Mouse (Mus musculus) liver, adult (tissue): ENCODE results near the gene Limk1.
A peak's percentile ranks its signal among the peaks of the same experiment; 100 is the strongest.

ENCODE experiments used
- GATA4 ChIP-seq: IDR thresholded peaks from 2 replicates; pipeline ENCODE4 v1.6.1; 2014; ENCODE audit warnings: mild to moderate bottlenecking, low read length; ENCODE audit not compliant: insufficient replicate concordance

The Limk1 gene

GRCm38 (mm10) chr5:134683813-134684212, 4.6 kb downstream of the Limk1 start:
- no peak for TF ChIP-seq GATA4

- peak; percentile 75; the same call in 1 of the 2 replicates for TF ChIP-seq GATA4
These were observed 8.2 kb downstream of the Limk1 start for GRCm38 (mm10) chr5:134680238-134680637.

GRCm38 (mm10) chr5:134678827-134679546, 9.4 kb downstream of the Limk1 start:
- TF ChIP-seq GATA4, result no peak

GRCm38 (mm10) chr5:134678031-134678430, 10.4 kb downstream of the Limk1 start:
- no peak for TF ChIP-seq GATA4

GRCm38 (mm10) chr5:134677491-134677890, 10.9 kb downstream of the Limk1 start:
- TF ChIP-seq GATA4, result no peak

GRCm38 (mm10) chr5:134675956-134676759, 12.2 kb downstream of the Limk1 start:
- 0 out of 2 replicates have a peak, but pooled peaks have one; percentile 20 for TF ChIP-seq GATA4

- no peak for TF ChIP-seq GATA4
These were observed 13.4 kb downstream of the Limk1 start for GRCm38 (mm10) chr5:134674977-134675376.

GRCm38 (mm10) chr5:134672611-134673010, 15.8 kb downstream of the Limk1 start:
- no peak for TF ChIP-seq GATA4

- no peak for TF ChIP-seq GATA4
These were observed 16.2 kb downstream of the Limk1 start for GRCm38 (mm10) chr5:134672198-134672516.

- no peak for TF ChIP-seq GATA4
These were observed 16.8 kb downstream of the Limk1 start for GRCm38 (mm10) chr5:134671335-134672197.

GRCm38 (mm10) chr5:134669001-134669708, 19.2 kb downstream of the Limk1 start:
- TF ChIP-seq GATA4, result no peak

GRCm38 (mm10) chr5:134668495-134668894, 19.9 kb downstream of the Limk1 start:
- TF ChIP-seq GATA4, result no peak

GRCm38 (mm10) chr5:134656708-134657107, 31.7 kb downstream of the Limk1 start:
- no peak for TF ChIP-seq GATA4

- TF ChIP-seq GATA4, result no peak
These were observed 36.4 kb downstream of the Limk1 start for GRCm38 (mm10) chr5:134652015-134652414.

- TF ChIP-seq GATA4, result no peak
These were observed 37.5 kb downstream of the Limk1 start for GRCm38 (mm10) chr5:134650926-134651325.
